Mouse (Mus musculus) heart, embryonic 10.5 days (tissue): ENCODE results near the gene Oxt. TPM values are rescaled to one million over a fixed set of nuclear protein-coding genes. Genes with fewer than 3 reads are reported as not detected.

Source experiments
- microRNA-seq: library from miRNA; unstranded; fragments of <30 nt; microRNA quantifications from one replicate; pipeline ENCODE4, GENCODE M21; 2017
- polyA plus RNA-seq: library from polyadenylated mRNA; unstranded; fragments of >200 nt; fragmentation: Nextera tagmentation; extraction: Ambion mirVana; gene quantifications from 2 replicates; pipeline ENCODE4 v1.2.1, GENCODE M21; 2016

The Oxt gene
- polyA plus RNA-seq, 1 experiment from 2014 or later, result not detected

Small RNA genes within 50 kb of the gene (microRNA-seq; reads per million reads assigned to microRNA genes)
- gene Gm23876, result not detected

Other genes starting within 250 kb of the Oxt start
- 36.2 and 57.6 TPM in 2 replicates for gene Cpxm1, start 178.6 kb upstream of the Oxt start, polyA plus RNA-seq
- not detected in 2 replicates for gene Gm28372, start 170.9 kb upstream of the Oxt start, polyA plus RNA-seq
- 0.28 TPM in 1 of 2 replicates, not detected in the other for gene 1700020A23Rik, start 170.9 kb upstream of the Oxt start, polyA plus RNA-seq
- gene Tmem239, start 169.7 kb upstream of the Oxt start, polyA plus RNA-seq, result not detected in 2 replicates
- gene Vps16, start 151.8 kb upstream of the Oxt start, polyA plus RNA-seq, result 84.5 and 91.1 TPM in 2 replicates
- 8.2 and 13.6 TPM in 2 replicates for gene Pced1a, start 151.5 kb upstream of the Oxt start, polyA plus RNA-seq
- gene Ptpra, start 125.9 kb upstream of the Oxt start, polyA plus RNA-seq, result 73.3 and 85.5 TPM in 2 replicates
- gene Mrps26, start 12.4 kb upstream of the Oxt start, polyA plus RNA-seq, result 91.5 and 105 TPM in 2 replicates
- 0.33 and 1.2 TPM in 2 replicates for gene Avp, start 6.4 kb downstream of the Oxt start, polyA plus RNA-seq
- gene Fastkd5, start 53.9 kb downstream of the Oxt start, polyA plus RNA-seq, result 18.9 and 19.6 TPM in 2 replicates
- 10.8 and 14.2 TPM in 2 replicates for gene Ubox5, start 53.9 kb downstream of the Oxt start, polyA plus RNA-seq
- 1.2 and 1.7 TPM in 2 replicates for gene Lzts3, start 66.6 kb downstream of the Oxt start, polyA plus RNA-seq
- 45.1 and 54.8 TPM in 2 replicates for gene Ddrgk1, start 88.5 kb downstream of the Oxt start, polyA plus RNA-seq
- 96.9 and 118 TPM in 2 replicates for gene Itpa, start 91.4 kb downstream of the Oxt start, polyA plus RNA-seq
- 0.09 and 0.10 TPM in 2 replicates for gene Slc4a11, start 121.3 kb downstream of the Oxt start, polyA plus RNA-seq